22 mouse cellular contexts compared by ENCODE assay signal in the genomic region with DNA sequence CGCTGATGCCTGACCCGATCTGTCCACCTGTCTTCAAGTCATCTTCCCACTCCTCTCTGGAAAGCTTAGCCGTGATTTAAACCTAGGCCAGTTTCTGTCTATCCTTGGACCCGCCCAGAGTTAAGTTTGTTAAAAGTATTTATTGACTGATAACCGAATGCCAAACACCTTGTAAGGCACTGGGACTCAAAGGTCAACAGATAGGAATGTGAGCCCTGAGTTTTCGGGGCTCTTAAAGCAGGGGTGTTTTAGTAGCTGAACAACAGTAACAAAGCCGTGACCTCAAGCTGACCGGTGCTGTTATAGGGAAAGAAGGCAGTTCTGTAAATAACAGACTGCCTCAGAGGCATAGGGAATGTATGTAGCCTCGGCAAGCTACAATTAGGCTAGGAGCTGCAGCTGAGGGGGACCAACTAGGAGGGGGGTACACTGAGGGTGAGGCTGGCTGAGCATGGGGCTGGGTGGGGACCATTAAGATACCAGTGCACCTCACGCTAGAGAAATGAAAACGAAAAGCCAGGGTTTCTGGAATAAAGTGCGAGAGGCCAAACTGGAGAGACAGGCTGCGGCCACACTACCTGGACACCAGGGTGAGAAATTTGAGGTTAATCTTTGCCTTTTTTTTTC.
"Had no signal": no experiment of that assay in that cellular context is flagged by ENCODE, and none has a peak within 500 bp of the region (broad histone marks: within the 10 kb centered on the region; RNA-seq: fewer than 3 reads in every experiment).

No protein-coding gene starts in this region.

- ATAC-seq: liver, embryonic 12.5 days; midbrain, embryonic 13.5 days; midbrain, embryonic 16.5 days had no signal

- H3K27me3 ChIP-seq: kidney, embryonic 15.5 days; limb, embryonic 13.5 days; liver, embryonic 12.5 days; liver, embryonic 15.5 days; lung, embryonic 15.5 days; megakaryocyte, embryonic 14.5 days; midbrain, embryonic 13.5 days; neural tube, embryonic 13.5 days had no signal

- H3K4me2 ChIP-seq: kidney, embryonic 15.5 days; limb, embryonic 13.5 days; liver, embryonic 12.5 days; liver, embryonic 15.5 days; lung, embryonic 15.5 days; midbrain, embryonic 13.5 days; neural tube, embryonic 13.5 days had no signal

- H3K9me3 ChIP-seq: kidney, embryonic 15.5 days; limb, embryonic 10.5 days; limb, embryonic 13.5 days; liver, embryonic 12.5 days; liver, embryonic 15.5 days; lung, embryonic 15.5 days; megakaryocyte, embryonic 14.5 days; midbrain, embryonic 10.5 days; midbrain, embryonic 13.5 days; neural tube, embryonic 13.5 days had no signal

- H3K9ac ChIP-seq: kidney, embryonic 15.5 days; limb, embryonic 13.5 days; liver, embryonic 12.5 days; liver, embryonic 15.5 days; lung, embryonic 15.5 days; midbrain, embryonic 13.5 days; neural tube, embryonic 13.5 days had no signal

- H3K4me3 ChIP-seq: kidney, embryonic 15.5 days; limb, embryonic 10.5 days; limb, embryonic 13.5 days; liver, embryonic 12.5 days; liver, embryonic 15.5 days; lung, embryonic 15.5 days; megakaryocyte, embryonic 14.5 days; midbrain, embryonic 10.5 days; midbrain, embryonic 13.5 days; myocyte; neural tube, embryonic 13.5 days had no signal

- H3K27ac ChIP-seq: kidney, embryonic 15.5 days; limb, embryonic 10.5 days; limb, embryonic 13.5 days; liver, embryonic 12.5 days; liver, embryonic 15.5 days; lung, embryonic 15.5 days; midbrain, embryonic 10.5 days; midbrain, embryonic 13.5 days; neural tube, embryonic 13.5 days had no signal

- DNase-seq: kidney, adult 11 months; kidney, adult 8-10 months; kidney, postnatal 10 days; kidney, postnatal 36 days; liver; lung, adult 18-20 months; lung, postnatal 10 days; lung, postnatal 36 days; thymus, adult 18-20 months; thymus, postnatal 36 days had no signal

- H3K4me1 ChIP-seq: kidney, embryonic 15.5 days; limb, embryonic 10.5 days; limb, embryonic 13.5 days; liver, embryonic 12.5 days; liver, embryonic 15.5 days; lung, embryonic 15.5 days; midbrain, embryonic 10.5 days; midbrain, embryonic 13.5 days; neural tube, embryonic 13.5 days had no signal
